Mouse (Mus musculus) cerebellum, adult 2 months (tissue): Measurements from ENCODE around the gene Chad.

Experiments used
- CTCF ChIP-seq: fragments of 200-500 bp; IDR thresholded peaks from 2 replicates; pipeline ENCODE4 v1.5.1; 2011; ENCODE audit warnings: low read depth, mild to moderate bottlenecking, control low read depth, low read length, moderate library complexity, borderline replicate concordance; ENCODE audit not compliant: insufficient read depth
- POLR2A ChIP-seq: fragments of 200-500 bp; IDR thresholded peaks from 2 replicates; pipeline ENCODE4 v1.6.1; 2011; ENCODE audit warnings: low read length, control low read depth, borderline replicate concordance; ENCODE audit not compliant: insufficient read depth

- TF ChIP-seq CTCF (no peak), POLR2A (no peak)
Observed at GRCm38 (mm10) chr11:94539761-94540160, 25.1 kb upstream of the Chad start.
